Mouse (Mus musculus): ENCODE measurements around the gene Mbl1. TPM values are rescaled to one million over a fixed set of nuclear protein-coding genes. Genes with fewer than 3 reads are reported as not detected.
A peak's percentile ranks its signal among the peaks of the same experiment; 100 is the strongest.

Mbl1 gene
- total RNA-seq, 1 experiment from 2014 or later, result 24.3 TPM

DNA sequence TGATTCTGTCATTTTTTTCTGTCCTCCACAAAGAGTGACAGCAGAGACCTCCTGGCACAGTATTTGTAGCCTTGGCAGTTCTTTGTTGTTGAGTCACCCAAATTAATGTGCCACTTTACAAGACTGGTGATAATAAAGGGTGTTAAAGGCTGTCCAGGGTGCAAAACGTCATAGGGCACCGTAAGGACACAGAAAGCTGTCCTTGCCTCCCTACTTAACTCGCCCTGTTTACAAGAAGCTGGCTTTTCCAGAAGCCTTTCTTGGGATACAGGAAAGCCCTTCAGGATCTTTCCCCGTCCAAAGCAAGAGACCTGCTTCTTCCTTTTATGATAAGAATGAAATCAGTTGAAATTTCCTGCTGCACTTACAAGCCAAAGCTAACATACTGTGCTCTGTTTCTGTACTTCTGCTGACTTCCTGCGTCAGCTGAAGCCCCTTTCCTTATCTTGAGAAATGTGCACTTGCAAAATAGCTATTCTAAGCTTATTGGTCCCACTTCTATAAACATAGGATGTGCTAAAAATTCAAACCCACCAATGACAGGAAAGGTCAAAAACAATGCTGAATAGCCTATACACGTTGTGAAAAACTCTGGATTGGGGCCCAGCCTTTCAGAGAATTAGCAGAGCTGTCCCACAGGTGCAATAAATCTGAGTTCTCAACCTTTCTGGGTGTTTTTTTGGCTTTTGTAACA, 46.9 kb downstream of the Mbl1 start:
- peak; percentile 37 for DNase-seq

Other genes starting within 250 kb of the Mbl1 start
- 43.8 and 47.6 TPM in 2 replicates for gene Tspan14, start 184.7 kb upstream of the Mbl1 start, total RNA-seq (2021)
- 179 and 192 TPM in 2 replicates for gene Fam213a, start 137.7 kb upstream of the Mbl1 start, total RNA-seq (2021)
- 0.59 and 0.64 TPM in 2 replicates for gene Dydc2, start 82.2 kb upstream of the Mbl1 start, total RNA-seq (2021)
- gene Dydc1, start 78.5 kb upstream of the Mbl1 start, total RNA-seq (2021), result not detected in 2 replicates
- gene Mat1a, start 46.4 kb upstream of the Mbl1 start, total RNA-seq (2021), result 21.7 and 341 TPM in 2 replicates
- gene Sftpa1, start 19.7 kb upstream of the Mbl1 start, total RNA-seq (2021), result 0.11 and 1.8 TPM in 2 replicates
- gene Sftpd, start 33.7 kb downstream of the Mbl1 start, total RNA-seq (2021), result not detected in 2 replicates
- gene Gm2832, start 127.3 kb downstream of the Mbl1 start, total RNA-seq (2021), result not detected in 2 replicates
- gene Gm5798, start 197.2 kb downstream of the Mbl1 start, total RNA-seq (2021), result not detected in 2 replicates
- not detected in 2 replicates for gene Gm7945, start 234.9 kb downstream of the Mbl1 start, total RNA-seq (2021)

Measured in adrenal gland, postnatal 14 days (tissue).